Mouse (Mus musculus) cerebellum, adult 9-10 months (tissue): ENCODE measurements around the gene Atg9b.
A peak's percentile ranks its signal among the peaks of the same experiment; 100 is the strongest.

Experiments
- DNase-seq: peaks from one replicate; pipeline ENCODE4 v3.0.0; 2022

Gene Atg9b

GRCm38 (mm10) chr5:24391864-24392263 is at the start of gene Atg9b:
Atg9b (minus strand) TSS chr5:24392143.
- DNase-seq, result peak; percentile 43

- DNase-seq, result no peak
These were observed 49.2 kb upstream of the Atg9b start for GRCm38 (mm10) chr5:24441187-24441586.

- no peak for DNase-seq
These were observed 42.0 kb upstream of the Atg9b start for GRCm38 (mm10) chr5:24433993-24434392.

DNA sequence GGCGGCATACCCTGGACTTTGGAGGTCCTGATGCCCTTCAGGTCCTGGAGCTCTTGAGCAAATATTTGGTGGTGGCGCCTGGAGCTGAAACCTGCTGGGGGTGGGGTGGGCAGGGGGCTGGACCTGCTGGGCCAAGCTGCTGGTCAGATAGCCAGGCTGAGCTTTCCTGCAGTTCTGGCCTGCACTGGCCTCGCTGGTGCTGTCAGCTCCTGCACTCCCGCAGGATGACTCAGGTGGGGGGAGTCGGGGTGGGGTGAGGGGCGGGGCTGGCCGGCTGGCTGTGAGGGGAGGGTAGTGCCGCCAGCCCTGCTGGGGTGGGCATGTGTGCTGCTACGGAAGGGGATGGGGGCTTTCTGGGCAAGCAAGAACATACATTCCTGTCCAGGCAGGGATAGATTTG is 36.7 kb upstream of the Atg9b start:
- DNase-seq, result no peak

GRCm38 (mm10) chr5:24427981-24428402 is 36.0 kb upstream of the Atg9b start:
- no peak for DNase-seq

DNA sequence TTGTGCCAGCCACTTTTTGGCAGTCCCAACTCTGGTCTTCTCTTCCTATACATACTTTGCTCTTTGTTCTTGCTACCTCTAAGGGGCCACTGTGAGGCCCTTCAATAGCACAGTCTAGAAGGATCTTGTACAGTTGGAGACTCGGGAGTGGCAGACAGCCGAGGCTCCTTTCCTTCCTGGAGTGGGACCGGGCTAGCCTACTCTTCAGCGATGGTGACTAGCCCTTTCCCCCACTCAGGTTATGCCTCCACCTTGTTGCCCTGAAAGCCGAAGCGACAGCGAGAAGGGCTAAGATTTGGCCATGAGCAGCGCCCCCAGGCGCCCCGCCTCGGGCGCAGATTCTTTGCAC is 35.3 kb upstream of the Atg9b start:
- no peak for DNase-seq

GRCm38 (mm10) chr5:24426556-24427284 is 34.8 kb upstream of the Atg9b start:
- DNase-seq, result peak; percentile 55

GRCm38 (mm10) chr5:24426037-24426432 is 34.1 kb upstream of the Atg9b start:
- DNase-seq, result peak; percentile 69

- peak; percentile 74 for DNase-seq
These were observed 33.6 kb upstream of the Atg9b start for GRCm38 (mm10) chr5:24425421-24426036.

DNA sequence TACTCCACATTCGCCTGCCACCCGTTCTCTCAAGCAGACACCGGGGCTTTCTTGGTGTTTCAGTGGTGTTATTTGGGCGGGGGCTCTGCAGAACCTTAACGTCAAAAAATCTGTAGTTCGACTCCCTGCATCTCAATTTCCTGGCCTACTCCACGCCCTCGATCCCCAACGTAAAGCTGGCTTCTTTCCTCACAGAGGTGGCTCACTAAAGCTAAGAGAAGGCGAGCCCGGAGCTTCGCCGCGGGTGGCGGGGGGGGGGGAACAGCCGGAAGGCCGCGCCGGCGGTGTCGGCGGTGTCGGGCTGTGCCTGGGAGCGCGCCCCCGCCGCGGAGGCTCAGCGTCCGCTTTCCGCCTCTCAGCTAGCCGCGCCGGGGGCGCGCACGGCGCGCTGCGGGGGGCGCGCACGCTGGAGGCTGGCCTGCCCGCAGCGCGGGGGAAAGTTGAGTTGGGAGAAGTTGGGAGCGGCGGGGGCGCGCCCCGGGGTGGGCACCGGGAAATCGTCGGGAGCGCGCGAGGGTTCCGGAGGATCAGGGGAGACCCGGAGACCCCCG is 33.0 kb upstream of the Atg9b start:
- DNase-seq, result no peak

GRCm38 (mm10) chr5:24424004-24424781 is 32.2 kb upstream of the Atg9b start:
- DNase-seq, result peak; percentile 67

DNA sequence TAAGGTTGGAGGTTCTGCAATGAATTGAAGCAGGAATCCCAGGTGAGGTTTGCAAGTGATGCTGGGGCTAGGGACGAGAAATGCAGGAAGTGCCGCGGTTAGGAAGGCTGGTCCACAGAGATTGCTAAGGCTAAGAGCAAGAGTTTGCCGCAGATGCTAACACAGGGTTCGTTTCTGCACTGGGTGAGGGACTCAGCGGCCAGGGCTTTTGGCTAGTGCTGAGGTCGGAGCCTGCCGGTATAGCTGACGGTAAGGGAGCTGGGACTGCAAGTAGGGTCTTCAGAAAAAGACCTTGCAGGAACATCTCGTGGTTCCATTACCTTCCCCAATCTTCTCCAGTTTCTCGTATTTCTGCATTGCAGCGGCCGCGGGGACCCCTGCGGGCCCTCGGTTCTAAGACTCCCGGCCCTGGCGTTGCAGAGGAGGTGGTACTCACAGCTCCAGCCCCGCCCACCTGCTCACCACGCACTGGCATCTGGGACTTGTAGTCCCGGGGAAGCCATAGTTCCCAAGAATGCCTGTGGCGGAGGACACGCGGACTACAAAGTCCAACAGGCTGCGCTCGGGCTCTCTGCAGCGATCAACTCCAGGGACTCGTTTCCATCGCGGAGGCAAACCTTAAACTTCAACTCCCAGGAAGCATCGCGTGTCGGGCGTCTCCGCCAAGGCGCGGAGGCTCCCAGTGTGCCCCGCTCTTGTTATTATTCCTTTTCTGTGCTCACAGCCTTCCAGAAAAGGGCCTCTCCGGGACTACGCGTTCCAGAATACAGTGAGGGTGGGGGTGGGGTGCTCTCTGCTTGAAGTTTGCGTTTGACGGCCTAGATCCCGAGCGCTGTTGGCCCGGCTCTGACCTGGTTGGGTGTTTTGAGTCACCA is 31.4 kb upstream of the Atg9b start, which contains the start of the genes Cdk5 and Slc4a2:
TSS of gene Cdk5 (minus strand) at position 402 of the 875 bp plus-strand sequence.
TSS of gene Slc4a2 (plus strand) at position 709 of the 875 bp plus-strand sequence.
- peak; percentile 100 for DNase-seq

DNA sequence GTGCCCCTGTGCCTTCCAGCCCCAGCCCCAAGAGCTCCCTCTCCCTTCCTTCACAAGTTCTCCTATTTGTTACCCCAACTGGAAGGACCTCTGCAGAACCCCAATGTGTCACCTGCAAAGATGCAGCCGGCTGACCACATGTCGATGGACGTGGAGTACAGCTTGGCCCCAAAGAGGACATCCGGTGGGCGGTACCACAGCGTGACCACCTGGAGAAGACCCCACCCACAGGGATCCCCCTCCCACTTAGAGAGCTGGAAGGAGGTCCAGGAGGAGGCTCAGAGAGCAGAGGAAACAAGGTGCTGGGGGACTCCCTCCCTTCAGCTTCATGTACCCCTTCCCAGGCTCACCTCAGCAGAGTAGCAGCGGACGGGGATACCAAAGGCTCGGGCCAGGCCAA is 28.4 kb upstream of the Atg9b start:
- no peak for DNase-seq

DNA sequence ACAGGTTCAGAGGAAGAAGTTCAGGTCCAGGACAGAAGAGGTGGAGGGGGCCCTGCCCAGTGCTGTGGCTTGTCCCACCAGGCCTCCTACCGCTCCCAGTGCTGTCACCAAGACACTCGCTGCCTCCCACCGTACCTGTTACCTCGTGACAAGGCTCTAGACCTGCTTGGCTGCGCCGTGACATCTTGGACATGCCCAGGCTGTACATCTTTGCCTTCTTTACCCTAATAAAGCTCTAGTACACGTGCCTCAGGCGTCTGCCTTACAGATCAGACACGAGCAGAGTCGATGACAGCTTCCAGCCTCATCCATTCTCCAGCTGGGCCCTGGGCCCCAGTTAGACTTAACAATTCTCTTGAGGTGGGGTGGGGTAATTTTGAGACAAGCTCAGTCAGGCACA is 25.6 kb upstream of the Atg9b start:
- no peak for DNase-seq

- DNase-seq, result peak; percentile 87
These were observed 24.3 kb upstream of the Atg9b start for GRCm38 (mm10) chr5:24416222-24416736.

DNA sequence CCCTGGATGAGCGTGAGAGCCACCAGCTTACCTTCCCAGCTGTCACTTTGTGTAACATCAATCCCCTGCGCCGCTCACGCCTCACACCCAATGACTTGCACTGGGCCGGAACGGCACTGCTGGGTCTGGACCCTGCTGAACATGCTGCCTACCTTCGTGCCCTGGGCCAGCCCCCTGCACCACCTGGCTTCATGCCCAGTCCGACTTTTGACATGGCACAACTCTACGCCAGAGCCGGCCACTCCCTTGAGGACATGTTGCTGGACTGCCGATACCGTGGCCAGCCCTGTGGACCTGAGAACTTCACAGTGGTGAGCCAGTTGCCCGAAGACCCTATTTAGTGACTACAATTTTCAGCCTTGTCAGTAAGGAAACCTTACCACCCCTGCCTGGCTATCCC is 22.0 kb upstream of the Atg9b start:
- DNase-seq, result no peak

- no peak for DNase-seq
These were observed 21.2 kb upstream of the Atg9b start, which contains the start of gene Asic3 for GRCm38 (mm10) chr5:24413042-24413693. Asic3 (plus strand) TSS chr5:24413392.

DNA sequence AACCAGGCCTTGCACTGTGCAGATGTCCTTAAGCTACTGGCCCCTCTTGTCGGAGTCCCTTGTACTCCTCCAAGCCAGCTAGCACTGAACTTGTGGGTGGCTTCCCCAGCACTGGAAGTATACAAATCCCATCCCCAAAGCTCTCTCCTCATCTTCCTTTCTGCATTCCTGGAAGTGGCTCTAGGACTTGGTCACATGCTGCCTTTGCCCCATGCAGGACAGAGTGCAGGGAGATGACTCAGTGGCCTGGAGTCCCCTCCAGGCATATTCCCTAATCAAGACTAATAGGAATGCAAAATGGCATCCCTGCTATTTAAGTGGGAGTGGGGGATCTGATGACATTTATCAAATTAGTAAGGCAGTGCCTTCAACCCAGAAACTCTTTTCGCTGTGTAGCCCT is 20.1 kb upstream of the Atg9b start:
- no peak for DNase-seq

DNA sequence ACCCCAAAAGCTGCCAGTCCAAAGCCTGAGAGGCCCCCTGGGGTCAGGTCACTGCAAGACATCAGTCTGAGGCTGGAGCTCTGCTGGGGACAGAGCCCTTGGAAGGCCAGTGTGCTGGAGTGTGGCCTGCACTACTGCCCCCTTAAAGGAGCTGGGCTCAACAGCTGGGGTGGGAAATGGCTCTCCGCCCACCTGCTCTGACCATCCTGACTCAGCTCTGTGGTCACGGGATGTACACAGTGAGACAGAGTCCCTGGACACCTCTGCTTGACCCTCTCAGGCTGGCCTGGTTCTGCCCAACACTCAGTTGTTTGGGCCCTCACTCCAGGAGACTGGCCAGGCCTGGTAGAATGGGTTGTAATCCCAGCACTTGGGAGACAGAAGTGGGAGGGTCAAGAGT is 17.5 kb upstream of the Atg9b start:
- DNase-seq, result no peak

GRCm38 (mm10) chr5:24408651-24409050 is 16.7 kb upstream of the Atg9b start:
- DNase-seq, result no peak

DNA sequence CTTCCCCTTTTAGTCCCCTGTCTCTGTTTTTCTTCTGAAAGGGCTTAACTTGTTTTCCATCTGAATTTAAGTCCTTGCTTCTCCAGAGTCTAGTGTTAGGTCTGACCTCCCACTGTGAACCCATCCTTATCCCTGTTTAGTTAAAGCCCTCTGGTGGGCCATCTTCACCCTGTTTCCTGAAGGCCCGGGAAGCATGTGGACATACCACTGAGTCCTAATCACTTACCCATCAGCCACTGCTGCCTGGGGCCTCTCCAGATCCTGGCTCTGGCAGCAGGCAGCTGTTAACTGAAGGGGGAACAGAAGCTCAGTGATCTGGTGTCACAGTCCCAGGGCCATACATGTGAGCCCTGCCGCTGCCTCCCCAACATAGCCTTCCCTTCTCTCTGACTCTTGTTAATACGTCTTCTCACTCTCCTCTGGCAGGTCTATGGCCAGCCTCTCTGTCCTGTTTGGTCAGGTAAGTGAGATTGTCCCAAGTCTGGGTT is 13.5 kb upstream of the Atg9b start:
- DNase-seq, result no peak
